Mouse (Mus musculus) heart, adult 11 months (tissue): ENCODE results near the gene Gstz1.
"Not testable (repeated sequence)": the region's sequence is repeated elsewhere in the genome, so short reads cannot be mapped to it uniquely, and the experiment has no call there.

Experiments used
- DNase-seq: peaks from one replicate; pipeline ENCODE4 v3.0.0; 2022

Gene Gstz1

GRCm38 (mm10) chr12:87146966-87147365 lies at the start of gene Gstz1:
TSS of gene Gstz1 (plus strand) at chr12:87147165.
- DNase-seq = peak; percentile 99

DNA sequence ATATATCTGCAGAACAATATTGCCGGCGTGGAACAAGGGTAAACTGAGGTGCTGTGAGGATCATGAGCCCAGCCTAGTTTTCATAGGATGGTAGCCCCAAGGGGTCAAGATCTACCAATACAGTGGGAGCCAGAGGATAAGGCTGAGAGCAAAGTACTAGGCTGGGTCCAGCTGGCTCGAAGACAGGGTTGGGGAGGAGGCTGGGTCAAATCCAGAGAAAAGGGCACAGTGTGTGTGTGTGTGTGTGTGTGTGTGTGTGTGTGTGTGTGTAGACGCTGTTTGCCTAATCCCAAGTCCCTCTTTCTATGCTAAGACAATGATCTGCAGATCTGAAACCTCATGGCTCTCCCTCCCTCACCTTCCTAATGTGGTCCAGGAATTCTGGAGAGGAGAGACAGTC lies 46.6 kb upstream of the Gstz1 start:
- DNase-seq = no peak

DNA sequence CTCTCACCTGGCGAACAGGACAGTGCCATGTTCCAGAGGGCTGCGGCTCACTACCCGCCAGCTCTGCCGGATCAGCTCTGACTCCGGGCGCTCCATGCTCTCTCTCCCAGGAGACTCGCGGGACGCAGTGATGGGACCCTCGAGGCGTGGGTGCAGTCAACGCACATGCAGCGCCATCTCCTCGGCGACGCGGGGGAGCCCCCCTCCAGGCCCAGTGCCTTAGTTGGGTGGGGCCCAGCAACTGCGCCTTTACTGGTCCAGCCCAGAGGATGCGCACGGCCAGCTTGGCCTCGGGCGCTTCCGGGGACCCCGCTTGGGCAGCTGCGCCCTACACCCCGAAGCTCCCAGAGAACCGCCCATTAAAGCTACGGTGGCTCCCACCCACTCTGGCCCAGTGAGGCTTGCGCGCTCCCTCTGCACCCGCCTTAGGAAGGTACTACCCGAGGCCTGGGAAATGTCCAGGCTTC lies 44.8 kb upstream of the Gstz1 start, which contains the start of gene Ngb:
Gene Ngb (minus strand): TSS at position 375 of the 467 bp plus-strand sequence.
- DNase-seq = no peak

- DNase-seq = no peak
Measured at GRCm38 (mm10) chr12:87103471-87103870, 43.5 kb upstream of the Gstz1 start.

GRCm38 (mm10) chr12:87104796-87105195 lies 42.2 kb upstream of the Gstz1 start:
- no peak for DNase-seq

DNA sequence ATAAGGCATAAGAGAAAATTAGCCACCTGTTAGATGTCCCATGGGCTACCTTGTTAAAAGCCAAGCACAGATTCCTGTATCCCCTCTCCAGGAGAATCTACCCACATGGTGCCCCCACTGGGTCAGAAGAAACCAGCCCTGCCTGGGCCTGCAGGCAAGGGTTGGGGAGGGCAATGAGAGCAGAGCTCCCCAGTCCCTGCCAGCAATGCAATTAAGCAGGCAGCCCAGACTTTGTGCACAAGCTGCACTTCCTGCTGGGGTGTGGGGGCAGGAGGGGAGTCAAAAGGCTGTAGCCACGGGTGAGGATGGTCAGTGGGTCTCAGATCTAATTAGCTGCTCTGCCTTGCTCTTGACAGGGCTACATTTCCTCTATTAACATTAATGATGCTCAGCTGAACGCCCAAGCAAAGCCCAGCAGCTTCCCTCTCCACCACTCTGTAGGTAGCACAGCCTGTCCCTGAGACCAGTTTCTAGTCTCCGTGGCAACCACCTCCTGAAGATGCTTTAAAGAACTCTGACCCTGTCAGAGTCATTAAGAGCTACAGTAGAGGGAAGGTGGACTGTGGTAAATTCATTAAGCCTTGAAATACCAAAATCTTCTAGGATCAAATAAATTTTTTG lies 39.5 kb upstream of the Gstz1 start:
- no peak for DNase-seq

DNA sequence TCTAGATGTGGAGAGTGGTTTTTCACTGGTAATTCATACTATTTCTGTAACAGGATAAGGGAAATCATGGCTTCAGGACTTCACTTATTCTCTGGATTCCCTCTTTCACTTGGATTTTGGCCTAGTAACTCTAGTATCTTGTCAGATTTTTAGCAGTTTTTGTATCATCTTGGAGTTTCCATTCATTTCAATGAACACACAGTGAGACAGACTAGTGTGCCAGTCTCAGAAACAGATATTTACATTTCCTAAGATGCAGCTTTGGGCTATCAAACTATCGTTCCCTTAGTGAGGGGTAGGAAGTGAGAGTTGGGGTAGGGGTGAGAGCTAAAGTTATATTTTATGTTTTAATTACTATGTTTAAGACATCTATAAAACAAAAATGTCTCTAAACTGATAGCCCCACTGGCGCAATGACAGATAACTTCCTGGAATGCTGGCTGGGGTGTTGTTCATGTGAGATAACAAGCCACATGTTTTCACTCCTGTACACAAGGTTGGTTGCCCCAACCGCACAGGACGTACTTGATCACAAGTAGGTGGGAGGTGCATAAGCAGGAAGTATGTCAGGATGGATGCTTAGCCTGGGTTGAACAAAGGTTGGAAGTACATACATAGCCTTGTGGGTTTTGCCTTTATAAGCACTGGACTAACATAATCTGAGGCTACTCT lies 24.9 kb upstream of the Gstz1 start:
- no peak for DNase-seq

- no peak for DNase-seq
Measured at GRCm38 (mm10) chr12:87127256-87127655, 19.7 kb upstream of the Gstz1 start.

GRCm38 (mm10) chr12:87130224-87130623 lies 16.7 kb upstream of the Gstz1 start:
- DNase-seq = no peak

DNA sequence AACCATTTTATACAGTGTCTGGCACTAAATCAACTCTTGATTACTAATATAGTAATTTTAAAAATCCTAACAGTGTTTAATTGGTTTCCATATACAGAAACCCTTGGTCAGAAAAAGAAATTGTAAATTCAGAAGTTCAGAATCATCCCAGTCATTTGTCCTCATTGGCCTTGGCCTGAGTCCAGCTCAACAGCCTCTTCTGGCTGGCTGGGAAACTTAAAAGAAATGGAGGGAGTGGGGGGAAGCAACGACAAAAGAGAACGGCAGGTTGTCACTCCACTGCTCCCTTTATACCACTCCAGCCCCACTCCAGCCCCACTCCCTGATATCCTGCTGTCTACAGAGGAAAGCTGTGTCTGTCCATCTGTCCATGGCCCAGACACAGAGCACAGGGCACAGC lies 15.8 kb upstream of the Gstz1 start:
- DNase-seq = no peak

- DNase-seq = no peak
Measured at GRCm38 (mm10) chr12:87131619-87132018, 15.3 kb upstream of the Gstz1 start.

- no peak for DNase-seq
Measured at GRCm38 (mm10) chr12:87132210-87132609, 14.8 kb upstream of the Gstz1 start.

- peak; percentile 75 for DNase-seq
Measured at GRCm38 (mm10) chr12:87132784-87133183, 14.2 kb upstream of the Gstz1 start.

GRCm38 (mm10) chr12:87137439-87138341 lies 9.3 kb upstream of the Gstz1 start:
- DNase-seq = no peak

DNA sequence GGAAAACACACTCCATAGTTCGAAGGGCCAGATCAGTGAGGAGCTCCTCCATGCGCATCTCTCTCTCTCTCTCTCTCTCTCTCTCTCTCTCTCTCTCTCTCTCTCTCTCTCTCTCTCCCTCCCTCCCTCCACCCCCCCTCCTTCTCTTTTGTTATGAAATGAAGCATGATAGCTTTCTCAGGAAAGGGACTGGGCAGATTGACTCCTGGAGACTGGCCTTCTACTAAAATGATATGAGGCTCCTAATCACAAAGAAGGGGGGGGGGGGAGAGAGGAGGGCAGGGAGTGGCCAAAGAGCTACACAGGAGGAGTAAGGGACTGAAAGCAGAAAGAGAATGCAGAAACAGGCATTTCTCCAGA lies 8.6 kb upstream of the Gstz1 start:
- DNase-seq = no peak

DNA sequence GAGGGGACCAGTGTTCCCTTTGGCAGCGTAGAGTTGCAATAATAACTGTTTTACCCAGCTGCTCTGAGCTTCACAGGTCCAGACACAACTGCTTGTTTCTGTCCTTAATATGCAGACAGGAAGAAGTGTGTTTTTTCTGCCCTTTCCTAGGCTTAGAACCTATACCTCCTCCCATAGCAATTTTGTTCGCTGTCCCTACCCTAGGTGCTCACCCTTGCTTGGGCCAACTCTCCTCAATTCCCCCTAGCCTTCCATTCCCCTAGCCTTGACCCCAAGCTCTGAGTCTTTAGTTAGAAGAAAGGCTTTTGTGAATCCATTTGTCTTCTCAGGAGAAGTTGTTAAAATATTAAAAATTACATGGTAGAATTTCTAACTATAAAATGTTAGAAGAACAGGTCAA lies 8.2 kb upstream of the Gstz1 start:
- DNase-seq = peak; percentile 17

DNA sequence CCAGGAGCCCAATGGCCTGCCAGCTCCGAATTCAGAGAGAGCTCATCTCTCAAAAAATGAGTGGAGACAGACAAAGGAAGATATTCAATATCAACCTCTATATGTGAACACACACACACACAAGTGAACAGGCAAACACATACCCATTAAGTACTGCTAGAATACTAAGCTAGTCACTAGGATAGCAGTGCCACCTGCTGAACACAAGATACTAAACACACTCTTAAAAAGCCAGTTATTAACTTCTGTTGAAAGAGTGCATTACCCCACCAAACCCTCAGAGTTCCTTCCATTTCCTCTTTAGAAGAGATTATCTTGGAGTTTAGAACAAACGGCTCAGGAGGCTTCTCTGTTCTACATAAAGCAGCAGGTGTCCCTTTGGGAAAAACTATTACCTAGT lies 4.8 kb upstream of the Gstz1 start:
- DNase-seq = no peak

DNA sequence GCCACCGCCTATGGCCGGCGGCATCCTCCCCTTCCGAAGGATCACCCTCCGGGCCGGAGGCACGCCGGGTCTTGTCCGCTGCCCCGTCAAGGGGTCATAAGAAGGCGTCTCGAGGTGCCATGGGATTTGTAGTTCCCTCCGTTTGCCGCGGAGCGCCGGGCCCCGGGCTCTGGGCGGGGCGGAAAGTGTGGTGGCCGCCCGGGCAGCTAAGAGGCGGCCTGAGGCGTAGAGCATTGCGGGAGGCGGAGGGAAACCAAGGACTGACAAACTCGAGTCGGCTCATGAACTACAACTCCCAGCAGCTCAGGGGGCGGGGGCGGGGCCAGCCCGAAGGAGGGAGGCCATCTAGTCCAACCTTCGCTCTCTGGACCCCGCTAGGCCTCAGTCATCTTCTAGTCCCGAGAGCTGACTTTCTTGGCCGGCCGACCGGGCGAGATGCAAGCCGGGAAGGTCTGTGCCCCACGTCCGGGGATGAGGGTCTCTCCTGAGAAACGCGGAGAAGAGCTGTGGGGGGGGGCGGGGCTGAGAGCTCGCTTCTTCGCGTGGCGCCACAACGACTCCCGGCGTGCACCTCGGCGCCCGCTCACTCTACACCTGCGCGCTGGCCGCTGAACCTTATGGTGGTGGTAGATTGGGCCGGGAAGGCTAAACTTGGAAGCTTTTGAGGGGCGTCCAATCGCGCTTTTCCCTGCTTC lies 577 bp downstream of the Gstz1 start, which contains the start of gene Pomt2:
Gene Pomt2 (minus strand): TSS at position 574 of the 695 bp plus-strand sequence.
- peak; percentile 100 for DNase-seq

DNA sequence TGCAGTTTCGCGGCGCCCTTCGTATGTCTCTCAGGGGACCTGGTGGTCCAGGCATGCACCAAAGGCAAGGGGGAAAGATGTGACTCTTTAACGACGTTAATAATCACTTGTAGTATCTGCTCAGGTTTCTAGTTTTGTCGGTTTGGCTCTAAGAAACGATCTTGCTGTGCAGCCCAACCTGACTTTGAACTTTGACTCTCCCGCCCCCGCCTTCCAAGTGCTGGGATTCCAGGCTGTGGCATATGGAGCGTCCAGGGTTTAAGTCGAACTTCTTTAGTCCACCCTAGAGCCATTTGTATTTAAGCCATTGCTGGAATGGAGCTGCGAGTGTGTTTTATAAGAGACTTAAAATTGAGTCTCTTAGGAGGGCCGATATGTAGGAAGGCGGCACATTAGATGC lies 1.2 kb downstream of the Gstz1 start:
- no peak for DNase-seq

DNA sequence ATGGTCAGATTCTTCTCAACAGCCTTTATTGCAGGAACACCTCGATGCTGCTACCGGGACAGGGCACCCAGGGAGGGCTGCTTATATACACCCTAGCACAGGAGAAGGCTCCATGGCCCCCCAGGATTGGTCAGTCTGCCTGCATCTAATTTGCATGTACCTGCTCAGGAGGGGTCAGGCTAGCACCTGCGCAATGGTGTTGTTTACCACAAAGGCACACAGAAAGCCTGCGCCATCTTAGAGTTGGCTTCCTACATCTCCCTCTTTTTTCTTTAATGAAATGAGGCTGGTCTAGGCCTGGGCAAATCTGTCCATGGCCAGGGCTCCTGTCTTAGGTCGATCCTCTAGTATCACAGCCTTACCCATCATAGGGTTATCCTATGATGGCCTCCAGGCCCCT lies 2.5 kb downstream of the Gstz1 start:
- peak; percentile 91 for DNase-seq

DNA sequence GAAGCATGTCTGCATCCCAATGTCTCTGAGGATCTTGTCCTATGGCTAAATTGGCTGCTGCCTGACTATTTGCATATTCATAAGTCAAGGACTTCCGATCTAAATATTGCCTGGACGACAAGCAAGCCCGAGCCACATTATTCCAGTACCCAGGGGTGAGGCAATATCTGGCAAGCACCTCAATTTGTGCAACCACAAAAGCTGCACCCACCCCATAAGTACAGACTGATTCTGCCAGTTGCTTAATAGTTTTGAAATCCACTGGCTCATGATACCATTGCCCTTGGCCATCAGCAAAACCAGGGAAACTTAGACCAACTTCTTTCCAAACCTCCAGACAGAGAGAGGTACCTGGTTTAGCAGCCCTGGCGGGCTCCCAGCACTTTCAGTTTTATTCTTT lies 7.5 kb downstream of the Gstz1 start:
- not testable (repeated sequence) for DNase-seq

- DNase-seq = peak; percentile 86
Measured at GRCm38 (mm10) chr12:87157361-87157760, 10.4 kb downstream of the Gstz1 start.

DNA sequence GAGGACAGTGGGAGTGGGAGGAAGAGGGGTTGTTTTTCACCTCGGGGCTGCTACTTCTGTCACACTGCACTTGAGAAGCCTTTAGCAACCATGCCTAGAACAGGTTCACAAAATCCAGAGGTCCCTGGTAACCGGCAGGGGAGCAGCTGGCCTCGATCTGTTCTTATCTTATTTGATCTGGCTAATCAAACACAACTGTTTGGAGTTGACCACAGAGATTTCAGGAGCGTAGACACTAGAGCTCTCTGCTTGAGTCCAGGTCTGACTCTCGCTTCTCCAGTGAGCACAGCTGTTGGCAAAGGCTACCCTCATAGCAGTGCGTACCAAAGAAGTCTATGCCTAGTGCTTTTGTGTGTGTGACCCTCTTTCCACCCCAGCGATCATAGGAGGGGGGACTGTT lies 11.1 kb downstream of the Gstz1 start:
- DNase-seq = no peak
